Mouse (Mus musculus): ENCODE measurements at regions not wholly inside any gene's neighbourhood (a gene's known extent, or its start where the extent isn't known, plus 50 kb on each side); places are given as distances from the start of the nearest gene placed in this dataset.
A peak's percentile ranks its signal among the peaks of the same experiment; 100 is the strongest.

- ATAC-seq (replicated peaks; ENCODE audit: insufficient number of reproducible peaks, low FRiP score, low TSS enrichment, low read depth) = no peak
- H3K4me3 ChIP-seq (ENCODE audit: low read depth, low read length) = no peak overlapping the region
- no peaks in the 10 kb centered on the region for H3K4me1 ChIP-seq (ENCODE audit: control insufficient read depth, insufficient read depth, low read length)
- no peaks in the 10 kb centered on the region for H3K27me3 ChIP-seq (ENCODE audit: control insufficient read depth, insufficient read depth, low read length)
- 83% methylated on average over 2 of the region's 2 CpGs for WGBS
- no peaks in the 10 kb centered on the region for H3K9me3 ChIP-seq (replicated peaks; ENCODE audit: control insufficient read depth, low read length)
- no peak overlapping the region for H3K27ac ChIP-seq (replicated peaks; ENCODE audit: low read depth, low read length)
- no peak overlapping the region for H3K9ac ChIP-seq (replicated peaks; ENCODE audit: low read length)
- no peaks in the 10 kb centered on the region for H3K36me3 ChIP-seq (replicated peaks; ENCODE audit: control insufficient read depth, insufficient read depth, low read depth, low read length)
- no peak overlapping the region for H3K4me2 ChIP-seq (ENCODE audit: low read depth, low read length)
- no peak for DNase-seq (ENCODE audit: low spot score)
Measured at GRCm38 (mm10) chr9:92097806-92098205, 94.9 kb upstream of the Plscr5 start.

GRCm38 (mm10) chr9:92129504-92129903 lies 63.2 kb upstream of the Plscr5 start:
- Histone ChIP-seq H3K4me1 (ENCODE audit: control insufficient read depth, insufficient read depth, low read length) (no peaks in the 10 kb centered on the region), H3K36me3 (replicated peaks; ENCODE audit: control insufficient read depth, insufficient read depth, low read depth, low read length) (no peaks in the 10 kb centered on the region), H3K4me3 (ENCODE audit: low read depth, low read length) (no peak overlapping the region), H3K27ac (replicated peaks; ENCODE audit: low read depth, low read length) (no peak overlapping the region), H3K4me2 (ENCODE audit: low read depth, low read length) (no peak overlapping the region), H3K27me3 (ENCODE audit: control insufficient read depth, insufficient read depth, low read length) (no peaks in the 10 kb centered on the region), H3K9me3 (replicated peaks; ENCODE audit: control insufficient read depth, low read length) (no peaks in the 10 kb centered on the region), H3K9ac (replicated peaks; ENCODE audit: low read length) (no peak overlapping the region)
- 91% methylated on average over 3 of the region's 3 CpGs for WGBS
- ATAC-seq (replicated peaks; ENCODE audit: insufficient number of reproducible peaks, low FRiP score, low TSS enrichment, low read depth) = no peak
- no peak for DNase-seq (ENCODE audit: low spot score)

- DNase-seq (ENCODE audit: low spot score) = no peak
- no peak overlapping the region for H3K9ac ChIP-seq (replicated peaks; ENCODE audit: low read length)
- H3K27me3 ChIP-seq (ENCODE audit: control insufficient read depth, insufficient read depth, low read length) = no peaks in the 10 kb centered on the region
- no peak for ATAC-seq (replicated peaks; ENCODE audit: insufficient number of reproducible peaks, low FRiP score, low TSS enrichment, low read depth)
- no peak overlapping the region for H3K4me3 ChIP-seq (ENCODE audit: low read depth, low read length)
- H3K4me2 ChIP-seq (ENCODE audit: low read depth, low read length) = no peak overlapping the region
- WGBS = 49% methylated on average over 1 of the region's 1 CpGs
- H3K4me1 ChIP-seq (ENCODE audit: control insufficient read depth, insufficient read depth, low read length) = no peaks in the 10 kb centered on the region
- no peaks in the 10 kb centered on the region for H3K36me3 ChIP-seq (replicated peaks; ENCODE audit: control insufficient read depth, insufficient read depth, low read depth, low read length)
- no peaks in the 10 kb centered on the region for H3K9me3 ChIP-seq (replicated peaks; ENCODE audit: control insufficient read depth, low read length)
- no peak overlapping the region for H3K27ac ChIP-seq (replicated peaks; ENCODE audit: low read depth, low read length)
Measured at GRCm38 (mm10) chr9:92130445-92130844, 62.3 kb upstream of the Plscr5 start.

GRCm38 (mm10) chr9:92132440-92132839 lies 60.3 kb upstream of the Plscr5 start:
- Histone ChIP-seq H3K9me3 (replicated peaks; ENCODE audit: control insufficient read depth, low read length) (no peaks in the 10 kb centered on the region), H3K4me3 (ENCODE audit: low read depth, low read length) (no peak overlapping the region), H3K27ac (replicated peaks; ENCODE audit: low read depth, low read length) (no peak overlapping the region), H3K4me2 (ENCODE audit: low read depth, low read length) (no peak overlapping the region), H3K36me3 (replicated peaks; ENCODE audit: control insufficient read depth, insufficient read depth, low read depth, low read length) (no peaks in the 10 kb centered on the region), H3K4me1 (ENCODE audit: control insufficient read depth, insufficient read depth, low read length) (no peaks in the 10 kb centered on the region), H3K27me3 (ENCODE audit: control insufficient read depth, insufficient read depth, low read length) (no peaks in the 10 kb centered on the region), H3K9ac (replicated peaks; ENCODE audit: low read length) (no peak overlapping the region)
- DNase-seq (ENCODE audit: low spot score) (peak; percentile 40), ATAC-seq (replicated peaks; ENCODE audit: insufficient number of reproducible peaks, low FRiP score, low TSS enrichment, low read depth) (0 out of 2 replicates have a peak, but pooled peaks have one; percentile 48)
- WGBS = 29% methylated on average over 9 of the region's 9 CpGs

- Histone ChIP-seq H3K9ac (replicated peaks; ENCODE audit: low read length) (no peak overlapping the region), H3K4me3 (ENCODE audit: low read depth, low read length) (no peak overlapping the region), H3K4me2 (ENCODE audit: low read depth, low read length) (no peak overlapping the region), H3K9me3 (replicated peaks; ENCODE audit: control insufficient read depth, low read length) (no peaks in the 10 kb centered on the region), H3K4me1 (ENCODE audit: control insufficient read depth, insufficient read depth, low read length) (no peaks in the 10 kb centered on the region), H3K36me3 (replicated peaks; ENCODE audit: control insufficient read depth, insufficient read depth, low read depth, low read length) (no peaks in the 10 kb centered on the region), H3K27me3 (ENCODE audit: control insufficient read depth, insufficient read depth, low read length) (no peaks in the 10 kb centered on the region), H3K27ac (replicated peaks; ENCODE audit: low read depth, low read length) (no peak overlapping the region)
- DNase-seq (ENCODE audit: low spot score) (no peak), ATAC-seq (replicated peaks; ENCODE audit: insufficient number of reproducible peaks, low FRiP score, low TSS enrichment, low read depth) (no peak)
- WGBS = 79% methylated on average over 4 of the region's 4 CpGs
Measured at GRCm38 (mm10) chr9:92141924-92142323, 50.8 kb upstream of the Plscr5 start.

Measured in embryonic facial prominence, embryonic 11.5 days (tissue).